Mouse (Mus musculus) natural killer cell, adult 2 months (primary cell): Measurements from ENCODE around the gene Agpat3.
A peak's percentile ranks its signal among the peaks of the same experiment; 100 is the strongest.

Source experiments
- DNase-seq, 2 experiments: peaks; one replicate each; pipeline ENCODE4 v3.0.0; 2022; ENCODE audit warnings: low spot score in 2 of 2

Agpat3 gene

DNA sequence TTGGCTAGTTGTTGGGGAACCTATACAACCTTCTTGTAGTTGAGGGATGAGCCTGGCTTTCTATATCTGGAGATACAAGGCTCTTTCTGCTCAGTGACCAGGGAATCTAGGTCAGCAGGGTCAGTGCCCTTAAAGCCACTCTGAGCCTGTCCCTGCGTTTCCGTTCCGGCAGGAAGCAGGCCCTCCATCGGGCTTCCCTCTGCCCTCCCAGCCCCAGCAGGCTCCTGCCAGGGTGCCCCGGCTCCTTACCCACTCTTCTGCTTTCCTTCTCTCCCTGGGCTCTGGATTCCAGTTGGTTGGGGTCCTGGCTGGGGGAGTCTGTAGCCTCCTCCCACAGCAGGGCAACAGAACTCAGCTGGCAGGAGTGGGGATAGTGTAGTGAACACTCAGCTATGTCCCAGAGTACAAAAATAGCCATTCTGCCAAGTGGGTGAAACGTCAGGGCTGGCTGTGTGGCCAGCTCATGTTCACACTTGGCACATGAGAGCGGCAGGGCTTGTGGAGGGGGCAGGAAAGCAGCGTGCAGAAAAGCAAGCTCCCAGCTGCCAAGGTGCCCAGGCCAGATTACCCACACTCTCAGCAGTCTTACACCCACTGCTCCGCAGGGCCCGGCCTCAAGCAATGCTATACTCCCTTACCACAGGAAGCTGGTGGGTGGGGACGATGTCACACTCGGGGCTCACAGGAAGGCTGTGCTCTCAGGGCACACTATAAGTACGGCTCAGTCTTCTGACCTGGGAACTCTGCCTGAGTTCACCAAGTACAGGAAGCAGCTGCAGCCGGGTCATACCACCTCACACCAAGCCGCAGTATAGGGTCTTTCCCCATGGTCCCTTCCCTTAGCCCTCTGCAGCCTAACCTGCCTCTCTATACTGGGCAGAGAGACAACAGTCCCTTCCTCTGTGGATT is 54.5 kb downstream of the Agpat3 start:
- DNase-seq: peak; percentile 94 to 96

DNA sequence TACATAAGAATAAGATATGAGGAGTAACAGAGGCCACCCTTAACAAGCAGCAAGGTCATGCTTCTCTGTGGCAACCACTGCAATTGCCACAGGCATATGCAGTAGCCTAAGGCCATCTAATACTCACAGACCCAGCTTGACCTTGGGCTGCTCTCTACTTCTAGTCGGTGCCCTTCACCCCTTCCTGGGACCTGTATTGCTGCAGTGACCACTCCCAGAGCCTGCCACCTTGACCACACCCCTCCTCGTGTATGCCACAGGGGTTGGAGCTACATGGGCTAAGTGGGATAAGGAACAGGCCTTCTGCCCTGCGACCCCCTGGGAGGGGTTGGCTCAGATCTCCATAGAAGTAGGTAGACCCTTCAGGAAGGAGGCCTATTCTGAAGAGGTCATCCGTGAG is 55.3 kb downstream of the Agpat3 start:
- DNase-seq: no peak

DNA sequence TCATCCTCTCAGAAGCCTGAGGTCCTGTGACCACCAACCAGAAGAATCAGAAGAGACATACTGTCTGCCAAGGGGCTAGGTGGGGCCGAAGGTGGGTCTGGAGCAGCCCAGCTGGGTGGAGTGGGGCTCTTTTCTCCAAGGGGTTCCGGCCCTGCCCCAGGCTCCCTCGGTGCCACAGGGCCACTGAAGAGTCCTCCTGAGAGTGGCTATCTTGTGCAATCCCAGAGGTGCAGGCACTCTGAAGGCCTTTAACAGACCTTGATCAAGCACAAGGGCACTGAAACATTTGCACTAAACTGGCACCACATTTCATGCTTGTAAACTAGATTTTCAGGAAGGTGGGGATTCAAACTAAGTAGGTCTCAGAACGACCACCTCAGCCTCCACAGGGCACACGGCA is 55.9 kb downstream of the Agpat3 start:
- DNase-seq: no peak

DNA sequence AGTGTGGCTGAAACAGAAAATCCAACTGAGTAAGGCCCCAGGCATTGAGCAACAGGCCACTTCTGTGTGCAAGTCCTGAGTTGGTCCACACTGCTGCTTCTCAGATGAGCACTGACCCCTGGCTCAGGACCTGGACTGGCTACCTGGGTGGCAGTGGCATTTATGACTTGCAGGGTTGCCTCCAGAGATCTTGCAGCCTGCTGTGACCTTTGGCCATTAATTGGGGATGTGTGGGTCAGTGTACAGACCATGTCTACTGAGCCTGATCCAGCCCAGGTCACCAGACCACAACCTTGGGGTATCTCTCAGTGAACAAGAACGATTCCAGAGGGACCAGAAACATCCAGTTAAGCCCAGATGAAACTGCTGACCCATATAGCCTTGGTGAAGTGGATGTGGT is 58.7 kb downstream of the Agpat3 start:
- no peak for DNase-seq

DNA sequence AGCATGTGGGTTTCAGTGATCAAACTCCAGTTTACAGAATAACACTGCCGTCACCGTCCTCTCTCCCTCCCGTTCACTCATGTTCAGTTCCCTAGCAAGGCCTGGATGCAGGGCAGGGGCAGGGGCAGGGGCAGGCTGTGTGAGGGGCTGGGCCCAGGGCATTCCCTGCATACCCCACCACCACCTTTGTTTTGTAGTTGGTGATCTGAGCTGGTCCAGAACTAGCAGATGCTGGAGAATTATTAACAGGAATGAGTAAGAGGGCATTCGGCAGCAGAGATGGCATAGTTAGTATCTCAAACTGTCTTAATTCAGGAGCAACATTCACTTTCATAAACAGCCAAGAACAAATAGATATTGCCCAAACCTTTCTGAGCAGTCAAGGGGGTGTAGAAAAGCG is 59.9 kb downstream of the Agpat3 start:
- no peak for DNase-seq

DNA sequence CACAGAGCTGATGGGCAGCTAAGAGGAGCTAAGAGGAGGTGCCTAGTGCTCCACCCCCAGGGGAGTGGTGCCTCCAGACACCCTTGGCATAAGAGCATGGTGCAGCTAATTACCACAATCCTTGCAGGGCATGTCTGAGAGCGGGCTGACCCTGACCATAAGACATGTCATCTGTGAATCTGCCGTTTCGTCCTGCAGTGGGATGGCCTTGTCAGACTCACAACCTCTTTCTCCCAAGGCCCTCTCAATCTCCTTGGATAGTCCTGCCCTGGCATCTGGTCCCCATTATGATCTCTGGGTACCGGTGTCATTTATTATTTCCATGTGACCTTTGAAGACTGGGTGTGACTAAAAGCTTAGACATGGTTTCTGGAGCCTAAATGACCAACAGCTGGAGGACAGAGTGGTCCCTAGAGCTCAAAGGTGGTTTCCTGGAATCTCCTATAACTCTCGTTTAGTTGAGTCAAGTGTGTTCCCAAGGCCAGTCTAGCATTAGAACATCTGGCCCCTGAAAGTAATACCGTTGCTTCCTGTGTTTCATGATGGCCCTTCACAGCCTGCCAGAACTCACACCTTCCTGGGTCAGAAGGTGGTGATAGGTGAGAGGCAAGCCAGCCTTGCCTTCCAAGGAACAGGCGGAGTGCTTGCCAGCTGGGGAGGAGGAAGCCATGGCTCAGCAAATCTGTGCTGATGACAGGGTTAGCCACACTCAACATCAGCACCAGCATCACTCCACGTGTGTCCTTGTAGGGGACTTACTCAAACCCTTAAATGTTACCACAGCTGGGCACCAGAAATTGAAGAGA is 61.4 kb downstream of the Agpat3 start:
- DNase-seq: no peak

DNA sequence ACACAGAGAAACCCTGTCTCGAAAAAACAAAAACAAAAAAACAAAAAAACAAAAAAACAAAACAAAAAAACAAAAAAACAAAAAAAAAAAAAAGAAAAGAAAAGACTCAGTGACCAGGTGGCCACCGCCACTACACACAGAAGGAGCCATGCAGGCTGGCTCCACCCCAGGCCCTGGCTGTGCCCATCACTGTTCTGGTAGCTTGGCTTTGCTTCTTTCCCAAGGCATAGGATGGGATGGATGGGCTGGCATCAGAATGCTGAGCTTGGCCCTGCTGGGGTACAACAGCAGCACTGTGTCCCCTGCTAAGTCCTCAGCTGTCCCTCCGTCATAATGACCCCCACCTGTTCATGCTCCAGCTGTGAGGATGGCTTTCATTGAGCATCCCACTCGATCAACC is 63.4 kb downstream of the Agpat3 start:
- no peak for DNase-seq

DNA sequence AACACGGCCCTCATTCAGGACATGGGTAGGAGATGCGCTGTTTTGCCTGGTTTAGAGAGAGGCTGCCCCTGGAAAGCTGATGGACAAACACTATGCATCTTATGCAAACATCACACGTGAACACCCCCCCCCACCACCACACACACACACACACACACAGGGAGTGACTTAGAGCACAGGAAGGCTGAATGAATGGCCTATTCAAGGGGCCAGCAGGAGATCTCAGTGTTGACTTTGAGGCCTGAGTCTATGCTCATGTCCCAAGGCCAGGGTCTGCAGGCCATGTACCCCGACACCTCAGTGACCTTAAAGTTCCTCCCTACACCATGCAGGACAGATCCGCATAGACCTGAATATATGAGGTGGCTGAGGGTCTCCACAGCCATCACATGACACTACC is 64.2 kb downstream of the Agpat3 start:
- DNase-seq: no peak

DNA sequence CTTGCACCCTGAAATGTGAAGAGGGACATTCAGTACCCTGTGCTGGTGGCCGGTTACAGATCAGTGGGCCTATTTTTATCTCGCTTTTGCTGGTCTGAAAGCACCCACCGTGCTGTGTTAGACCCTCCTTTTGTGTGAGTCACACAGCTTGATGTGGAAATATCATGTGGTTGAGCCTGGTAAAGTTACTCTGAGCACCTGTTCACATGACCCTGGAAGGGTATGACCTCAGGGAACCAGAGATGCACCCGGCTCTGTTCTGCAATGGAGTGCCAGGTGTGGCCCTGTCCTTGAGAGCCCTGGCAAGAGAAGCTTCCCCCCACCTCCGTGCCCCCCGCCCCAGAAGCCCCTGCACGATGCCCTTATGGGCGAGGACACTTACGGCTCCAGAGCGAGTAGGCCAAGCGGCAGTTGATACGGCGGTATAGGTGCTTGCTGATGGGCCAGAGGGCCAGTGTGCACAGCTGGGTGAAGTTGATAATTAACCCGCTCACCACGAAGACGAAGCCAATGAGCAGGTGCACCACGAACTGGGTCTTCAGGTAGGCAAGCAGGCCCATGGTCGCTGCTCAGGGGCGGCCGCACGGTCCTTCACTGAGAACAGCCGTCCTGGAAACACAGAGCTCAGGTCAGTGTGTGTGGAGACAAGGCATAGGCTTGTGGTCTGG is 64.7 kb downstream of the Agpat3 start:
- no peak for DNase-seq

DNA sequence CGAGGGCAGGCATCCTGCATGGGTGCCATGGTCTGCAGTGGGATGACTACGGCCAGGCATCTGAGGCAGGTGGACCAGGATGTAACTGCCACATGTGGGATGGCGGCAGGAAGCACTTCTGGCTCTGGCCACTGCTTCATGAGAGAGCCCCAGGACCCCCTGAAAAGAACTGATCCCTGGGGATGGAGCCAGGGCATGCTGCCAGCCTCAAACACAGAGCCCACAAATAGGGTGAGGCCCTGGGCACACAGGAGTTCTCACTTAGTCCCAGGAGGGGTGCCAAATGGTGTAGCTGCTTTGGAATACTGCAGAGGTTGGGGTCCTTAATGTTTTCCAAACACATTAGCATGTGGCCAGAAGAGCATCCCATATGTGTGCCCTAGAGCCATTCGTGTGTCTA is 66.3 kb downstream of the Agpat3 start:
- DNase-seq: no peak

DNA sequence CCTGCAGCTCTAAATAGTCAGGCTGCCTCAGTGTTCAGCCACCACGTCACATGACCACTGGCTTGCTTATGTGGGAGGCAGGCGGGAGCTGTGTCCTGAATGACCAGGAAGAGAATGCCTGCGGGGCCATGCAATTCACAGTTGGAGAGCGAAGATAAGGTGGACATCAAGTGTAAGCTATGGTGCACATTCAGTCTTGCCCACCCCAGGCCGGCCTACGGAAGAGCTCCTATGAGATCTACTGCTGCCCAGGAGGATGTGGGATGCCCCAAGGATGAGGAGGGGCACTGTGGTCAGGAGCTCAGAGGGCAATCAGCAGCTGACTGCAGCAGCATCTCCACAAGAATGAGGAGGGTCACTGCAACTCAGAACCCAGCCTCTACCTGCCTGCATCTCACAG is 66.9 kb downstream of the Agpat3 start:
- DNase-seq: no peak

DNA sequence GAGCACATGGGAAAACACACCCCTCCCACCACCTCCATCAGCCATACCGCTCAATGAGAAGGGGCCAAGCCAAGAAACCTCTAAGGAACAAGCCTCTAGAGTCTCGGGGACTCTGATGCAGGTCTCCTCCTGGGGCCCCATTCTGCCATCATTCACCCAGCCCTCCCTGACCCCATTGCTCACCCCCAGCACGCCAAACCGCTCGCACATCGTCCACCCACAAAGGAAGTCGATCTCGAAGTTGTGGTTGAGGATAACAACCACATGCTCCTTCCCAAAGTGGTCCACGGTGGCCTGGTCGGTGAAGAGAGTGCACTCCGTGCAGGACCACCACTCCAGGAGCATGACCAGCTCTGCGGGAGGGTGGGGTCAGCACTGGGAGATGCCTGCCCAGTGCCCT is 67.5 kb downstream of the Agpat3 start:
- DNase-seq: no peak

DNA sequence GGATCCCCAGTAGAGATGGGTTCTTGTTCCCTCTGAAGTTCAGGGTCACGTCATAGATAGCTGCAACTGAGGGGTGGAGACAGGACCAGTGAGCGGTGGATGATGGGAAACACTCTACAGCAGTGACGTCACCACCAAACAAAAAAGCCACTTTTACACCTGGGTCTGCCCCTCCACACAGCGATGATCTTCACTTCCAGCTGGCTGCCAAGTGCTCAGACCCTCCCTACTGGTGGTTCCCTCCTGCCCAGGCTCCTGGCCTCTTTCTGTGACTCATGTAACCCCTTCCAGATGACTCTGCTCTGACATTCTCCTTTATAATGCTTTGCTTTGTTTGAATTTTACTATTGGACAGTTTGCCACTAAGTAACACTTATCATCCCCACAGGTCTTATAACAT is 69.9 kb downstream of the Agpat3 start:
- DNase-seq: no peak

DNA sequence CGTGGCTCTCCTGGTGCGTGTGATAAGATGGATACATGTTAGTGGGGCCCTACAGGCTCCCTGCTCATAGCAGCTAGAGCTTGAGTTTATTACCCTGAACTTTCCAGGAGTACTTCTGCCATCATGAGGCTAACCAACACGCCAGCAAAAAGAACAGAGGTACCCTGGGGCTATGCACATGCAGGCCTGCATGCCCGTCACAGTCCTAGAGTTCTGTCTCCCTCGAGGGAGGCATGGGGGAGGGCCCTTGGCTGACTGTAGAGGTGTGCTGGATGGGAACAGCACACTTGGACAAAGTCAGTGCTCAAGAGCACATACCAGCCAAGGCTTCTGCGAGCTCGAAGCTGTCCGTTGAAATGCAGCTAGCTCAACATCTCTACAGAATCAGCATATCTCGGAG is 71.8 kb downstream of the Agpat3 start:
- no peak for DNase-seq

DNA sequence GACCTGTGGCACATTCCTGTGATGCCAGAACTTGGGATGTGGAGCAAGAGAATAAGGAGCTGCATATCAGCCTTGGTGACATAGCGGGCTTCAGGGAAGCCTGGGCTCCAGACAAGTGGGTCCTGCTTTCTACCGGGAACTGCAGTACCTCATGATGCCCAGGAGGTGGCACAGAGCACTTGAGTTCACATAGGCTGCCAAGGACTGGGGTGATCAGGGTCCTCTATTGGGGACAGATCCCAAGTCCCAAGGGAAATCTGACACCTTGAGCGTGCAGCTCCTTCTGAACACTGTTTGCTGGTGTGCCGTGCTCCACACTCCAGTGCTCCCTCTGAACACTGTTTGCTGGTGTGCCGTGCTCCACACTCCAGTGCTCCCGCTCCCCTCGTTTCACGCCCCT is 73.1 kb downstream of the Agpat3 start:
- DNase-seq: peak in 1 of 2 experiments; percentile 45

DNA sequence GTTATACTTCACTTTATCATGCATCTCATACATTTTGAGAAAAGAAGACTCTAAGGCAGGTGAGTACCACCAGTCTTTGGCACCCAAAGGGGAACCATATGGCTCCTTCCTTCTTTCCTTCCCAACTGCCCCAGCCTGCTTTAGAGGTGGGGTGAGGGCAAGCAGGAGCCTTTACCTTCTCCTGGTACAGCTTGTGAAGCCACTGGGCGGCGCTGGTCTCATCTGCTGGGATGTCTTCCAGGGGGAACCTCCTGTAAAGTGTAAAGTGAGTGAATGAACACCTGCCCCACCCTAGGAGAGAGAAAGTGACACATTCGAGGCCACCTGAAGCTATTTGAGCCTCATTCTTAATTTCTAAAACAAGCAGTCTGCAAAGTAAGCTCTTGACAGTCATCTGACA is 74.5 kb downstream of the Agpat3 start:
- no peak for DNase-seq

DNA sequence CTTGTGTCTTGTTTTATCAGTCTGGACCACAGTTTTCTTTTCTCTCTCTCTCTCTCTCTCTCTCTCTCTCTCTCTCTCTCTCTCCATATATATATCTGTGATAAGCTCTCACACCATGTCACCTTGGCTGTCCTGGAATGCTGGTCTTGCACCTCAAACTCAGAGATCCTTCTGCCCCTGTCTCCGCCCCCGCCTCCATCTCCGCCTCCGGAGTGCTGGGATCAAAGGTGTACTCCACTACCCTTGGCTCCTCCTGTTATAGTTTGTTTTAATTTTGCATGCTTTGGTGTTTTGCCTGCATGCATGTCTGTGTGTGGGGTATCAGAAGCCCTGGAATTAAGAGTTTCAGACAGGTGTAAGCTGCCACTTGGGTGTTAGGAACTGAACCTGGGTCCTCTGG is 76.0 kb downstream of the Agpat3 start:
- no peak for DNase-seq

DNA sequence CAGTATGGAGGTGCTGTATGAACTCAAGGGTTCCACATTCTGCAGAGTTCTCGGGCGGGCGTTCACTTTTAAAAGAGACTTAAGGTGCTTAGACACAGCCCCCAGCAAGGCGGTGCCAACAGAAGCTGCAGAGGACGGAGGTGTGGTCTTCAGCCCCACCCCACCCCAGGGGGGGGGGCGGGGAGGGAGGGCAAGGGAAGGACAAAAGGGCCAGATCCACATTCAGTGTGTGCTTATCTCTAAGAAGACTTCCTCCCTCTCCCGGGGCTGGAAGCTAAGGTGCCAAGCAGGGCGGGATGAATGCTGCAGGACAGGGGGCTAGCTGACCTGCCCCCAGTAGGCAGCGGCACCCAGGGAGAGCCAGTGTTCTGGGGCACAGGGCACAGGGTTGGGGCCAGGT is 79.4 kb downstream of the Agpat3 start:
- DNase-seq: no peak

DNA sequence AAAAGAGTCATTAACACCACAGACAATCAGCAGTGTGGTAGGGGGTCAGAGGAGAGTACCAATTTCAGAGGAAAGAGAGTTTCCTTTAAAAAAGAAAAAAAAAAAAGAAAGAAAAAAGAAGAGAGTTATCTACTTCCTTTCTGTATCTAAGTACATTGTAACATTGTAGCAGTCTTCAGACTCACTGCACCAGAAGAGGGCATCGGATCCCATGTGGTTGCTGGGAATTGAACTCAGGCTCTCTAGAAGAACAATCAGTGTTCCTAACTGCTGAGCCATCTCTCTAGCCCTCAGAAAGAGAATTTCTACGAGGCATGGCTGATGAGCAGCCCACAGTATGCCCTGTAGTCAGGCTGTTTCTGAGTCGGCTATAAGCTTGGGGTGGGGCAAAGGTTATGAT is 86.4 kb downstream of the Agpat3 start:
- no peak for DNase-seq

DNA sequence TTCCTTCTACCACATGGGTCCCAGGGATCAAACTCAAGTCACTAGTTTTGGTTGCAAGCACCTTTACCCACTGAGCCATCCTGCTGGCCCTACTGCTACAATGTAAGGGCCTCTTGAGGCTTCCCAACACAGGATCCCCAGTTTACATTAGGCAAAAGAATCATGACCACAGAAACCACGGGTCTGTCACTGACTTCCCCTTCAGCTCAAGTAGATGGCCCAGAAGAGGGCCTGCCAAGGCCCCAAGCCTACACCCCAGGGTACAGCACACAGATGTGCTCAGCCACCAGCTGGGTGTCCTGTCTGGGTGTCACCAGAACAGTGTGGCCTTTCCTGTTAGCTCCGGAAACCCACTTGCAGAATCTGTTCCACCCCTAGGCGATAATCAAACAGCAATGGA is 87.6 kb downstream of the Agpat3 start:
- peak; percentile 62 to 70 for DNase-seq

DNA sequence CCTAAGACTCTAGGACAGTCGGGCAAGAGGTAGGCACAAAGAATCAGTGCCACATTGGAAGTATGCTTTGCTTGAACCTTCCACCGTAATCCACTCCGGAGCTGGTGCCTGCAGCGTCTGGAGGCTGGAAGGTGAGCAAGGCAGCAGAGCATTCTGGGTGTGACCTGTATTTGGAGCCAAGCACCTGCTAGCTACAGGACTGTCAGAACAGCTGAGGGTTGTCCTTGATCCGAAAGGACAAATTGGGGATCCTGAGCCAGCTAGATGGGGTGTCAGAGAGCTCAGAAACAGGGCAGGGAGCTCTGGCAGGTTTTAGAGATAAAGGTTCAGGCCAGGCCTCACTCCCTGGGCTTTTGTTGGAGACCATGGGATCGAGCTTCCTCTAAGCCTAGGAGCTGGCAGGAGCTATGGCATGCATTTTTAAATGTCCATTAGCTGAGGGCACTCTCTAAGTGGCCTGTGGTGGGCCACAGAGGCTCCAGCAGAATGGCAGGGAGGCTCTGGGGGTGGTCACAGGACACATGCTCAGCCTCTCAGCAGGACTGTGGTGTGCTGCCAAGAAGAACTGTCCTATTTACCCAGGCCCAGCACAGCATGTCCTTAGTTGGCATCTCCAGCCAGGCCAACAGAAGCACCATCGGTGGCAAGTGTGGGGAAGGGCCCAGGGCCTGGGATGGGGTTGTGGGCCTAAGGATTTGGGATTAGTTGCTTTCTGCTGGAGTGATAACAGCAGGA is 91.2 kb downstream of the Agpat3 start:
- DNase-seq: no peak

DNA sequence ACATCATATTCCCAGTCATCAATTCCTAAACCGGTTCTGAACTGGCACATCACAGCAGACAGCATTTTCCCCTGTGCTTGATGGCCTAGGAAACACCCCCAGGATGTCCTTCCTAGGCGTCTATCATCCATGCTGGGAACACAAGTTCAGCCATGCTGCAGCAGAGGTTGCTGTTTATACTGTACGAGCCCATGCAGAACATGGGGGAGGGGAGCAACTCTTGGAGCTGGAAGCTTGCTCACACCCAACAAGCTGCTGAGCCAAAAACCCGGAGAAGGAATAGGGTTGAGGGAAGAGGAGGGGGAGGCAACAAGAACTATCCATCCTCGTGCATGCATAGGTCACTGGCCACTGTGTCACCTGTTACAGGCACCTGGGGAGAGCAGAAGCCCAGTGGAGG is 92.0 kb downstream of the Agpat3 start:
- DNase-seq: no peak
